Mouse (Mus musculus) limb, embryonic 14.5 days (tissue): ENCODE measurements around the gene Zfp536. TPM values are rescaled to one million over a fixed set of nuclear protein-coding genes. Genes with fewer than 3 reads are reported as not detected.
A peak's percentile ranks its signal among the peaks of the same experiment; 100 is the strongest.

Source experiments
- ATAC-seq: fragments of 200-750 bp; cut with Nextera tagmentation; 2 replicates; pipeline ENCODE4 v1.8.0; 2017; ENCODE audit warnings: low read depth, moderate number of reproducible peaks, moderate TSS enrichment; ENCODE audit not compliant: low FRiP score
- DNase-seq: peaks from one replicate; pipeline ENCODE4 v3.0.0-alpha.2; 2015; ENCODE audit warnings: low spot score
- H3K27ac ChIP-seq: fragments of 300-500 bp; sonication (generic); replicated peaks from 2 replicates; pipeline ENCODE4 v1.5.1; 2014; ENCODE audit warnings: low read depth, mild to moderate bottlenecking, low read length, moderate library complexity, mixed read lengths
- H3K27me3 ChIP-seq: fragments of 300-500 bp; sonication (generic); 2 replicates; pipeline ENCODE4 v1.6.1; 2014; ENCODE audit warnings: low read length, mixed read lengths; ENCODE audit not compliant: control insufficient read depth, insufficient read depth
- H3K36me3 ChIP-seq: fragments of 300-500 bp; sonication (generic); 2 replicates; pipeline ENCODE4 v1.6.1; 2014; ENCODE audit warnings: mild to moderate bottlenecking, low read length, moderate library complexity, mixed read lengths; ENCODE audit not compliant: control insufficient read depth, insufficient read depth
- H3K4me1 ChIP-seq: fragments of 300-500 bp; sonication (generic); 2 replicates; pipeline ENCODE4 v1.6.1; 2014; ENCODE audit warnings: antibody characterized with exemption, low read length, mixed read lengths; ENCODE audit not compliant: control insufficient read depth, insufficient read depth
- H3K4me2 ChIP-seq: fragments of 300-500 bp; sonication (generic); replicated peaks from 2 replicates; pipeline ENCODE4 v1.6.1; 2014; ENCODE audit warnings: low read depth, mild to moderate bottlenecking, low read length, moderate library complexity; ENCODE audit not compliant: severe bottlenecking
- H3K4me3 ChIP-seq: fragments of 300-500 bp; sonication (generic); replicated peaks from 2 replicates; pipeline ENCODE4 v1.5.1; 2014; ENCODE audit warnings: low read length
- H3K9ac ChIP-seq: fragments of 300-500 bp; sonication (generic); 2 replicates; pipeline ENCODE4 v1.6.1; 2014; ENCODE audit warnings: mild to moderate bottlenecking, low read depth, low read length, moderate library complexity; ENCODE audit not compliant: severe bottlenecking
- H3K9me3 ChIP-seq: fragments of 300-500 bp; sonication (generic); 2 replicates; pipeline ENCODE4 v1.6.1; 2016; ENCODE audit warnings: low read length; ENCODE audit not compliant: control insufficient read depth
- POLR2A ChIP-seq: fragments of 200-500 bp; IDR thresholded peaks from 2 replicates; pipeline ENCODE4 v1.8.0; 2012; ENCODE audit warnings: inconsistent platforms, mild to moderate bottlenecking, moderate library complexity, borderline replicate concordance; ENCODE audit not compliant: insufficient read depth, insufficient read length; ENCODE audit errors: extremely low read depth
- WGBS: fragments of 180-500 bp; shearing (Covaris S2); extraction: QIAGEN DNeasy Blood & Tissue Kit; methylation state at CpG from one replicate; pipeline ENCODE4 v1.1.7; 2014; 5-methylcytosine and 5-hydroxymethylcytosine counted together
- polyA plus RNA-seq, 2 experiments: library from polyadenylated mRNA; depleted of rRNA in 1 of 2; stranded (reverse) in 1 of 2; unstranded in 1 of 2; fragments of >200 nt; fragmentation: Nextera tagmentation in 1 of 2; extraction: Ambion mirVana in 1 of 2; gene quantifications; 2 replicates each; pipeline versions ENCODE4 v1.2.1 to v1.2.3; 2012 to 2014

The Zfp536 gene
- polyA plus RNA-seq, 2 experiments, result 3.8 to 6.5 TPM

GRCm38 (mm10) chr7:37566019-37566418, 207.4 kb downstream of the Zfp536 start:
- ATAC-seq (peak; percentile 43), DNase-seq (peak; percentile 25)
- Histone ChIP-seq H3K4me3 (no peak overlapping the region), H3K27me3 (no peaks in the 10 kb centered on the region), H3K9ac (peak overlapping the region; percentile 7; the same call in 1 of the 2 replicates), H3K27ac (no peak overlapping the region), H3K9me3 (no peaks in the 10 kb centered on the region), H3K4me2 (peak overlapping the region; percentile 25), H3K36me3 (no peaks in the 10 kb centered on the region), H3K4me1 (peaks cover 33% of the 10 kb centered on the region)
- no peak for TF ChIP-seq POLR2A
- 7% methylated on average over 9 of the region's 9 CpGs for WGBS

GRCm38 (mm10) chr7:37565371-37565770, 208.1 kb downstream of the Zfp536 start:
- ATAC-seq, result no peak
- Histone ChIP-seq H3K27me3 (no peaks in the 10 kb centered on the region), H3K9me3 (no peaks in the 10 kb centered on the region), H3K9ac (no peak overlapping the region), H3K27ac (no peak overlapping the region), H3K36me3 (no peaks in the 10 kb centered on the region), H3K4me1 (peaks cover 33% of the 10 kb centered on the region), H3K4me2 (no peak overlapping the region; the same call in 1 of the 2 replicates), H3K4me3 (no peak overlapping the region)
- no peak for TF ChIP-seq POLR2A
- WGBS, result 64% methylated on average over 8 of the region's 8 CpGs
- DNase-seq, result no peak

GRCm38 (mm10) chr7:37564644-37565043, 208.8 kb downstream of the Zfp536 start:
- H3K27me3 ChIP-seq, result no peaks in the 10 kb centered on the region
- H3K9me3 ChIP-seq, result no peaks in the 10 kb centered on the region
- no peak overlapping the region for H3K9ac ChIP-seq
- H3K4me3 ChIP-seq, result no peak overlapping the region
- no peak for TF ChIP-seq POLR2A
- WGBS, result 24% methylated on average over 10 of the region's 10 CpGs
- no peak for ATAC-seq
- H3K27ac ChIP-seq, result no peak overlapping the region
- no peaks in the 10 kb centered on the region for H3K36me3 ChIP-seq
- peak overlapping the region; percentile 6; the same call in 1 of the 2 replicates for H3K4me2 ChIP-seq
- peaks cover 33% of the 10 kb centered on the region for H3K4me1 ChIP-seq
- DNase-seq, result no peak

GRCm38 (mm10) chr7:37563831-37564400, 209.5 kb downstream of the Zfp536 start:
- Histone ChIP-seq H3K4me3 (no peak overlapping the region), H3K9ac (no peak overlapping the region), H3K36me3 (no peaks in the 10 kb centered on the region), H3K4me2 (peak overlapping the region; percentile 6; the same call in 1 of the 2 replicates), H3K9me3 (no peaks in the 10 kb centered on the region), H3K27me3 (no peaks in the 10 kb centered on the region), H3K4me1 (peaks cover 33% of the 10 kb centered on the region), H3K27ac (no peak overlapping the region)
- DNase-seq, result no peak
- ATAC-seq, result no peak
- 49% methylated on average over 6 of the region's 6 CpGs for WGBS
- no peak for TF ChIP-seq POLR2A

- peak; percentile 67 for ATAC-seq
These were observed 210.3 kb downstream of the Zfp536 start for GRCm38 (mm10) chr7:37563171-37563574.

GRCm38 (mm10) chr7:37562505-37562904, 210.9 kb downstream of the Zfp536 start:
- Histone ChIP-seq H3K4me2 (peak overlapping the region; percentile 45), H3K27ac (no peak overlapping the region), H3K9ac (no peak overlapping the region), H3K36me3 (no peaks in the 10 kb centered on the region), H3K9me3 (no peaks in the 10 kb centered on the region), H3K4me3 (no peak overlapping the region), H3K4me1 (peaks cover 33% of the 10 kb centered on the region), H3K27me3 (no peaks in the 10 kb centered on the region)
- no peak for TF ChIP-seq POLR2A
- WGBS, result 22% methylated on average over 7 of the region's 7 CpGs
- DNase-seq, result no peak
- ATAC-seq, result peak; percentile 13; the same call in 1 of the 2 replicates

More at GRCm38 (mm10) chr7:37563171-37563574, 210.3 kb downstream of the Zfp536 start:
- Histone ChIP-seq H3K27me3 (no peaks in the 10 kb centered on the region), H3K4me1 (peaks cover 33% of the 10 kb centered on the region), H3K4me2 (peak overlapping the region; percentile 45), H3K4me3 (0 out of 2 replicates have a peak overlapping the region, but pooled peaks have one; percentile 8), H3K9ac (no peak overlapping the region), H3K36me3 (no peaks in the 10 kb centered on the region), H3K27ac (peak overlapping the region; percentile 63), H3K9me3 (no peaks in the 10 kb centered on the region)
- 8% methylated on average over 8 of the region's 8 CpGs for WGBS
- DNase-seq, result peak; percentile 77
- no peak for TF ChIP-seq POLR2A
